Mouse (Mus musculus) ES-Bruce4 (cell line): ENCODE measurements at regions not wholly inside any gene's neighbourhood (a gene's known extent, or its start where the extent isn't known, plus 50 kb on each side); places are given as distances from the start of the nearest gene placed in this dataset.

Source experiments
- H3K27ac ChIP-seq: 2 replicates; pipeline ENCODE4 v1.5.1; 2012; ENCODE audit warnings: low read length, inconsistent platforms; ENCODE audit not compliant: insufficient read depth
- H3K27me3 ChIP-seq: 2 replicates; pipeline ENCODE4 v1.6.1; 2012; ENCODE audit warnings: mild to moderate bottlenecking, low read length, inconsistent platforms; ENCODE audit not compliant: control insufficient read depth, poor library complexity, insufficient read depth, severe bottlenecking
- H3K36me3 ChIP-seq: 2 replicates; pipeline ENCODE4 v1.6.1; 2012; ENCODE audit warnings: inconsistent platforms, mild to moderate bottlenecking, low read length, moderate library complexity; ENCODE audit not compliant: control insufficient read depth, poor library complexity, insufficient read depth, severe bottlenecking
- H3K4me1 ChIP-seq: one replicate; pipeline ENCODE4 v1.8.1; 2011; ENCODE audit warnings: low read length; ENCODE audit not compliant: control insufficient read depth, insufficient read depth
- H3K4me3 ChIP-seq: 2 replicates; pipeline ENCODE4 v1.5.1; 2011; ENCODE audit warnings: low read depth, mild to moderate bottlenecking, low read length
- H3K9ac ChIP-seq: 2 replicates; pipeline ENCODE4 v1.6.1; 2012; ENCODE audit warnings: low read depth, mild to moderate bottlenecking, inconsistent platforms; ENCODE audit not compliant: poor library complexity, severe bottlenecking
- H3K9me3 ChIP-seq: replicated peaks from 2 replicates; pipeline ENCODE4 v1.6.1; 2012; ENCODE audit warnings: mild to moderate bottlenecking, low read length, inconsistent platforms; ENCODE audit not compliant: control insufficient read depth, poor library complexity, insufficient read depth, severe bottlenecking
- CTCF ChIP-seq: IDR thresholded peaks from one replicate; pipeline ENCODE4 v1.8.1; 2011; ENCODE audit warnings: low read depth, low read length
- EP300 ChIP-seq: IDR thresholded peaks from 2 replicates; pipeline ENCODE4 v1.6.1; 2011; ENCODE audit warnings: low read depth, low read length; ENCODE audit not compliant: insufficient read depth
- POLR2A ChIP-seq: IDR thresholded peaks from one replicate; pipeline ENCODE4 v1.8.1; 2011; ENCODE audit warnings: low read length; ENCODE audit not compliant: insufficient read depth

DNA sequence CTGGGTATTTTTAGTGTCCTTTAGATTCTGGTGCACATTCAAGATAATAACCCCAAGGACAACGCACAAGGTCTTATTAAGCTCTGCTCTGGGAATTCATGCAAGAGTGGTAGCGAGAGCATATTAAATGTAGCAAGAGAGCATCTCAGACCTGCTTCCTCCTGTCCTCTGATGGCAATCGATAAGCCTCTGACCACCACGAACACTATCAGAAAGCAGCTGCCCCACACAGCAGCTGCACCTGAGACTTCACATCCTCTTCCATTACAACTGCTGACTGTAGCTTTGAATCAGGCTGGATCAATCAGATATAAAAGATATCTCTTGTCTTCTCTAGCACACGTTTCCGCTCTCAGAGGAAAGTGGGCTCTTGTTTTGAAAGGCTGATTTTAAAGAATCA is 117.8 kb downstream of the Tmco5 start:
- Histone ChIP-seq H3K36me3 (no peaks in the 10 kb centered on the region), H3K4me3 (no peak overlapping the region), H3K27me3 (no peaks in the 10 kb centered on the region), H3K9ac (no peak overlapping the region), H3K9me3 (no peaks in the 10 kb centered on the region), H3K4me1 (no peaks in the 10 kb centered on the region), H3K27ac (no peak overlapping the region)
- TF ChIP-seq POLR2A (no peak), CTCF (no peak), EP300 (no peak)

DNA sequence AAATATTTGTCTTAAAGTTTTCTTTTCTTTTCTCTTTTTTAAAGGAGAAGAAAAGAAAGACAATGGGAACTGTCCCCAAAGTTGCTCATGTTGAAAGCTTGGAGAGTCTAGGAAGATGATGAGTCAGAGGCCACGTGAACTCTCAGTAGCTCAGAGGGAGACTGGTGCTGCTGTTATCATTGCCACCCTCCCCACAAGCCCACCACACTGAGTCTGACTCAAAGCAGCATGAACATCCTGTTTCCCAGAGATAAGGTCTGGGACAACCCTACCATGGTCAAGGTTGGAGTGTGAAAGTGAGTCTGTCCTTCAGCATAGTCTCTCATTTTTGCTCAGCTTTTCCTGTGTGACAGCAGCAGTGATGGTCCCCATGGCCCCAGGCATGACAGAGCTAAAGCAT is 120.3 kb downstream of the Tmco5 start:
- H3K9me3 ChIP-seq = no peaks in the 10 kb centered on the region
- no peak overlapping the region for H3K27ac ChIP-seq
- no peak overlapping the region for H3K9ac ChIP-seq
- no peaks in the 10 kb centered on the region for H3K27me3 ChIP-seq
- no peak overlapping the region for H3K4me3 ChIP-seq
- TF ChIP-seq CTCF = no peak
- no peak for TF ChIP-seq POLR2A
- TF ChIP-seq EP300 = no peak
- H3K4me1 ChIP-seq = no peaks in the 10 kb centered on the region
- no peaks in the 10 kb centered on the region for H3K36me3 ChIP-seq

DNA sequence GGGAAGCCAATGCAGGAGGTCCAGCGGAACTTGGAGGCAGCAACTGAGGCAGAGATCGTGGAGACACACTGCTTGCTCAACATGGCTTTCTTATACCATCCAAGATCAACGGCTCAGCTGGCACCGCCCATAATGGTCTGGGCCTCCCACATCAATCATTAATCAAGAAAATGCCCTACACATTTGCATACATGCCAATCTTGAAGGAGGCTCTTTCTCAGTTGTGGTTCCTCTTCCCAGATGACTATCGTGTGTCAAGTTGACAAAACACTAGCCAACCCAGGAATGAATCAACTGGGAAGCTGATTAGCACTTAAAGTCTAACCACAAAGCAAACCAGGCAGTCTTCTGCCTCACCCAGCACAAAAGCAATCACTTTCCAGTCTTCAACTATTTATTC is 121.1 kb downstream of the Tmco5 start:
- peaks cover 2% of the 10 kb centered on the region for H3K4me1 ChIP-seq
- H3K36me3 ChIP-seq = no peaks in the 10 kb centered on the region
- no peak overlapping the region for H3K4me3 ChIP-seq
- TF ChIP-seq EP300 (no peak), POLR2A (no peak), CTCF (no peak)
- no peaks in the 10 kb centered on the region for H3K9me3 ChIP-seq
- H3K27ac ChIP-seq = no peak overlapping the region
- no peaks in the 10 kb centered on the region for H3K27me3 ChIP-seq
- H3K9ac ChIP-seq = no peak overlapping the region

DNA sequence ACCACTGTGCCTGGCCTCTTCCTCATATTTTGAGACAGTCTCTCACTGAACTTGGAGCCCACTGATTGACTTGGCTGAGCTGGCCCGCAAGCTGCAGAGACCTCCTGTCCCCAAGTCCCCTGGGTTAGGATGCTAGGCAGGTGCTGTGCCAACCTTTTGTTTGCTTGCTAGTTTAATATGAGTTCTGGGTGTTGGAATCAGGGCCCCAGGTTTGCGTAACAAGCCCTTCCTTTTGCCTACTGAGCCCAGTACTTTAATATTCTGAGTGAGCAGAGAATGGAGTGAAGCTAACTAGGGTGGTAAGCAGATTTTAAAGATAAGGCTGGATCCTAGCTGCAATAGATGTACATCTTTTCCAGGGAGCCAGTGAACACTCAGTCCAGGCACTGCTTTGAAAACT is 117.2 kb upstream of the Spred1 start:
- Histone ChIP-seq H3K27me3 (no peaks in the 10 kb centered on the region), H3K9ac (no peak overlapping the region), H3K36me3 (no peaks in the 10 kb centered on the region), H3K27ac (no peak overlapping the region), H3K4me3 (no peak overlapping the region), H3K4me1 (peaks cover 2% of the 10 kb centered on the region), H3K9me3 (no peaks in the 10 kb centered on the region)
- TF ChIP-seq POLR2A (no peak), EP300 (no peak), CTCF (no peak)

DNA sequence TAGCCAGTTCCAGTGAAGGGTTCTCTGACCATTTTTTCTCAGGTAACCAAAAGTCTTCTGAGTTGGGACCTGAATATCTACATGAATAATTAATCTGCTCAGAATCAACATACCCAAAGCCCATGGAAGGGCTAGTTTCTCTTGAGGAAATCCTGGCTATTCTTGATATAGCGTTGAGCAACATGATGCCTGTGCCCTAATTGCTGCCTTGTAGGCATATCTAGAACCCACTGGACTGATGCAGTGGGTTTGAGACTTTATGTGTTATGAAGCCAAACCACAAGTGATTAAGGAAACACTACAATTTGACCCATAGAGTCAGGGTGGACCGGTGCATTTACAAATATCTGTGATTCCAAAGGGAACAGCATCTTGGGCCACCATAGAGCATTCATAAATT is 114.3 kb upstream of the Spred1 start:
- Histone ChIP-seq H3K9ac (no peak overlapping the region), H3K36me3 (no peaks in the 10 kb centered on the region), H3K4me1 (peaks cover 2% of the 10 kb centered on the region), H3K27me3 (no peaks in the 10 kb centered on the region), H3K27ac (no peak overlapping the region), H3K9me3 (no peaks in the 10 kb centered on the region), H3K4me3 (no peak overlapping the region)
- TF ChIP-seq POLR2A = no peak
- TF ChIP-seq CTCF = no peak
- no peak for TF ChIP-seq EP300

DNA sequence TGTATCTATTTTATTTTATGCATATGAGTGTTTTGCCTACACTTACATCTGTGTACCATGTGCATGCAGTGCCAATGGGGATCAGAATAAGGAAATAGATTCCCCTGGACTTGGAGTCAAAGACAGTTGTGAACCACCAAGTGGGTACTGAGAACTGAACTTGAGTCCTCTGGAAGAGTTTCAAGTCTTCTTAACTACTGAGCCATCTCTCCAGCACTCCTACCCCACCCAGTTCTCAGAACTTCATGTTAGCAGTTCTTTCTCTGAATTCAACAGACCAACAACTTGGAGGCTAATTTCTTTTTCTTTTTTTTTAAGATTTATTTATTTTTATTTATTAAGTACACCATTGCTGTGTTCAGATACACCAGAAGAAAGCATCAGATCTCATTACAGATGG is 112.3 kb upstream of the Spred1 start:
- H3K9ac ChIP-seq = no peak overlapping the region
- no peak overlapping the region for H3K4me3 ChIP-seq
- TF ChIP-seq CTCF (no peak), POLR2A (no peak), EP300 (no peak)
- H3K4me1 ChIP-seq = peaks cover 2% of the 10 kb centered on the region
- no peaks in the 10 kb centered on the region for H3K36me3 ChIP-seq
- no peaks in the 10 kb centered on the region for H3K9me3 ChIP-seq
- H3K27me3 ChIP-seq = no peaks in the 10 kb centered on the region
- H3K27ac ChIP-seq = no peak overlapping the region
